Mouse (Mus musculus) hindbrain, postnatal 0 days (tissue): ENCODE results near the gene Pole2. TPM values are rescaled to one million over a fixed set of nuclear protein-coding genes. Genes with fewer than 3 reads are reported as not detected.

Experiments
- ATAC-seq: fragments of 200-750 bp; cut with Nextera tagmentation; 2 replicates; pipeline ENCODE4 v1.8.0; 2017; ENCODE audit warnings: mild to moderate bottlenecking, moderate TSS enrichment, moderate library complexity
- DNase-seq: peaks from one replicate; pipeline ENCODE4 v3.0.0-alpha.2; 2015; ENCODE audit warnings: low spot score
- H3K27ac ChIP-seq: fragments of 300-500 bp; sonication (generic); 2 replicates; pipeline ENCODE4 v1.5.1; 2014; ENCODE audit warnings: mild to moderate bottlenecking
- H3K27me3 ChIP-seq: fragments of 300-500 bp; sonication (generic); 2 replicates; pipeline ENCODE4 v1.6.1; 2014; ENCODE audit warnings: low read length, mixed read lengths; ENCODE audit not compliant: insufficient read depth
- H3K36me3 ChIP-seq: fragments of 300-500 bp; sonication (generic); 2 replicates; pipeline ENCODE4 v1.6.1; 2014; ENCODE audit warnings: low read length, mixed read lengths; ENCODE audit not compliant: insufficient read depth
- H3K4me1 ChIP-seq: fragments of 300-500 bp; sonication (generic); 2 replicates; pipeline ENCODE4 v1.6.1; 2014; ENCODE audit warnings: antibody characterized with exemption, low read length, mixed read lengths; ENCODE audit not compliant: insufficient read depth
- H3K4me2 ChIP-seq: fragments of 300-500 bp; sonication (generic); 2 replicates; pipeline ENCODE4 v1.6.1; 2014; ENCODE audit warnings: low read depth, mild to moderate bottlenecking, low read length, moderate library complexity, mixed read lengths
- H3K4me3 ChIP-seq: fragments of 300-500 bp; sonication (generic); 2 replicates; pipeline ENCODE4 v1.5.1; 2014; ENCODE audit warnings: low read length
- H3K9ac ChIP-seq: fragments of 300-500 bp; sonication (generic); replicated peaks from 2 replicates; pipeline ENCODE4 v1.6.1; 2014; ENCODE audit warnings: mild to moderate bottlenecking, low read length, moderate library complexity, mixed read lengths
- H3K9me3 ChIP-seq: fragments of 300-500 bp; sonication (generic); 2 replicates; pipeline ENCODE4 v1.6.1; 2016; ENCODE audit warnings: low read length, mixed read lengths
- CTCF ChIP-seq: IDR thresholded peaks from 2 replicates; pipeline ENCODE4 v1.5.1; 2016; ENCODE audit warnings: antibody characterized with exemption, control low read depth, low read depth
- WGBS: fragments of 180-500 bp; shearing (Covaris S2); extraction: QIAGEN DNeasy Blood & Tissue Kit; methylation state at CpG from one replicate; pipeline ENCODE4 v1.1.7; 2014; 5-methylcytosine and 5-hydroxymethylcytosine counted together
- polyA plus RNA-seq: library from polyadenylated mRNA; unstranded; fragments of >200 nt; fragmentation: Nextera tagmentation; extraction: Ambion mirVana; gene quantifications from 2 replicates; pipeline ENCODE4 v1.2.1, GENCODE M21; 2015
- total RNA-seq: library from RNA; depleted of rRNA; stranded (reverse); fragments of >200 nt; gene quantifications from 2 replicates; pipeline ENCODE4 v1.2.3, GENCODE M21; 2014

Gene Pole2
- total and polyA plus RNA-seq, 2 experiments from 2014 or later = 3.1 to 4.4 TPM

DNA sequence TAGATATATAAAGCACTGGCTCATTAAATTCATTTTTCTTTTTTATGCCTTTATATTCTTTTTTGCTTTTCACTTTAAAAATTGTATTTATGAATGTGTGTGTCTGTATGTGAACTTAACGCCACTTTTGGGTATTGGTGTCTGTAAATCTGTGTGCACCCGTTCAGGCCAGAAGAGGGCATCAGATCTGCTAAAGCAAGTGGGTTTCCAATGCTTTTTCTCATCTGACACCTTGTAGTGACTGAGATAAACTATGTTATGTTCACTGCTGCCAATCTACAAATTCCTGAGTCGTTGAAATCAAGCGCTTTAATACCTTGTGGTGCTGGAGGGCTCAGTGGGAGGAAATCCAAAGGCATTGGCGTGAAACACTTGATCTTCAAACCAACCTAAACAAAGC is 16.9 kb downstream of the Pole2 start:
- DNase-seq (peak; percentile 49), ATAC-seq (no peak)
- H3K4me3 ChIP-seq = no peak overlapping the region
- no peaks in the 10 kb centered on the region for H3K4me1 ChIP-seq
- TF ChIP-seq CTCF = peak; percentile 60
- H3K9ac ChIP-seq = no peak overlapping the region
- no peaks in the 10 kb centered on the region for H3K27me3 ChIP-seq
- H3K9me3 ChIP-seq = no peaks in the 10 kb centered on the region
- H3K36me3 ChIP-seq = 0 out of 2 replicates have a peak, but pooled peaks cover 3% of the 10 kb centered on the region
- no peak overlapping the region for H3K27ac ChIP-seq
- 79% methylated on average over 5 of the region's 5 CpGs for WGBS
- no peak overlapping the region for H3K4me2 ChIP-seq

DNA sequence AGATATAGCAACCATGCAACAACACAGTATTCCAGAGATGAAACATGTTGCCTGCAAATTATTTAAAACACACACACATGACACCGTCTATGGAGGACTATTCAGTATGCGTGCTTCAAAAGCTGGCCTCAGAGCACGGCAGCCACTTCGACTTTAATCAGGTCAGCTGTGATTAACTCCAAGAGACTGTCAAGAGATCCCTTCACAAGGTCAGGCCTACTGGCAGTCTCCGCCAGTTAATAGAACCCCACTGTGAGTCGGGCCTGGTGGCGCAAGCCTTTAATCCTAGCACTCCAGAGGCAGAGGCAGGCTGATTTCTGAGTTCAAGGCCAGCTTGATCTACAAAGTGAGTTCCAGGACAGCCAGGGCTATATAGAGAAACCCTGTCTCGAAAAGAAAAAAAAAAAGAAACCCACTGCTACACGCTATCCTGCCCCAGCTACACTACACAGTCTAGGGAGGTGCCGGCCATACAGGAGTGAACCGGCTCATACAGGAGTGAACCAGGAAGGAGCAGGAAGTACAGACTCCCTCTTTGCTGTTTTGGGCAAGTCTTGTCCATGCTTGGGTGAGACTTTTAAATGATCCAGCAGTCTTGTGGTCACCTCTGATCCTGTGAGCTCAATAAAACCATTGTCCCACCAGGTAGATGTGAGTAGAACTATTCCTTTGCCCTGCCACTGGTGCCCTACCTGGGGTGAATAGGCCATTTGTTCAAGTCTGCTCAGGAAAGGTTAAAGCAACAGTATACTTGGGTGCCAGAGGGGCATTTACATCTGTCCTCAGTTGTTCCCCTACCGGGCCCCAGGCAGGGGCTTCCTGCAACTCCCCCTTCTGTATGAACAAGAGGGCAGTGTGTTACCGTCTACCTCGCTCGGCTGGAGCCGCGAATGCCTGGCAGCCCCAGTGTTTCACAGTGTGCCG is 17.7 kb downstream of the Pole2 start:
- Histone ChIP-seq H3K4me3 (no peak overlapping the region), H3K36me3 (0 out of 2 replicates have a peak, but pooled peaks cover 3% of the 10 kb centered on the region), H3K9me3 (no peaks in the 10 kb centered on the region), H3K9ac (no peak overlapping the region), H3K4me1 (no peaks in the 10 kb centered on the region), H3K27me3 (no peaks in the 10 kb centered on the region), H3K4me2 (no peak overlapping the region), H3K27ac (no peak overlapping the region)
- no peak for TF ChIP-seq CTCF
- DNase-seq = no peak
- no peak for ATAC-seq
- 88% methylated on average over 18 of the region's 18 CpGs for WGBS

DNA sequence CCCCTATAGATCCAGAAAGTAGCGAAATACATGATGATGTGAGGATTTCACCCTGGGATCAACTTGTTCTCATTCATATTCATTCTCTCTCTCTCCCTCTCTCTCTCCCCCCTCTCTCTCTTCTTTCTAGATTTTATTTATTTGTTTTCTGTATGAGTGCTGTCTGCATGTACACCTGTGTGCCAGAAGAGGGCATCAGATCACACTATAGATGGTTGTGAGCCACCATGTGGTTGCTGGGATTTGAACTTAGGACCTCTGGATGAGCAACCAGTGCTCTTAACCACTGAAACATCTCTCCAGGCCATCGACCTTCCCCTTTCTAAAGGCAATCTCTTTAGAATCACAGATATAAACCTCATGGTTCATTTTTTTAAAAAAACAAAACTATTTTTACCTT is 19.5 kb downstream of the Pole2 start:
- Histone ChIP-seq H3K4me2 (no peak overlapping the region), H3K27ac (no peak overlapping the region), H3K36me3 (0 out of 2 replicates have a peak, but pooled peaks cover 3% of the 10 kb centered on the region), H3K9me3 (no peaks in the 10 kb centered on the region), H3K4me1 (no peaks in the 10 kb centered on the region), H3K4me3 (no peak overlapping the region), H3K9ac (no peak overlapping the region), H3K27me3 (no peaks in the 10 kb centered on the region)
- peak; percentile 31 for TF ChIP-seq CTCF
- DNase-seq (no peak), ATAC-seq (no peak)
- WGBS = 91% methylated on average over 2 of the region's 2 CpGs

DNA sequence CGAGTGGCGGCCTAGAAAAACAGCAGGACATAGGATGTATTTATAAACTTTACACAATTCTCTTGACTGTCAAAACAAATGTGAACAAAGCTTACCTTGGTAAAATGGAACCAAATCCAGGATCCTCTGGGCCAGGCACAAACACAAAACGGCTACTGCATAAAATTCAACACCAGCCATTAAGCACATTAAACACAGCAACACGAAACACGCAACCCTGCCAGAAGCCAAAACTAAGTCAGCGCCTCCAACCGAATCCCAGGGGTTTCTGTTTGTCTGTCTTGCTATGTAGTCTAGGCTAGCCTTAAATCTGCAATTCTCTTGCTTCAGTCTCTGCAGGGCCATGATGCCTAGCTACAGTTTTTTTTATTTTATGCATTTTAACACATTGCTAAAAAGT is 20.1 kb downstream of the Pole2 start:
- no peak overlapping the region for H3K4me2 ChIP-seq
- no peaks in the 10 kb centered on the region for H3K9me3 ChIP-seq
- H3K9ac ChIP-seq = no peak overlapping the region
- no peak overlapping the region for H3K4me3 ChIP-seq
- ATAC-seq (no peak), DNase-seq (no peak)
- TF ChIP-seq CTCF = no peak
- 92% methylated on average over 7 of the region's 7 CpGs for WGBS
- H3K36me3 ChIP-seq = 0 out of 2 replicates have a peak, but pooled peaks cover 3% of the 10 kb centered on the region
- no peaks in the 10 kb centered on the region for H3K4me1 ChIP-seq
- H3K27ac ChIP-seq = no peak overlapping the region
- H3K27me3 ChIP-seq = no peaks in the 10 kb centered on the region

DNA sequence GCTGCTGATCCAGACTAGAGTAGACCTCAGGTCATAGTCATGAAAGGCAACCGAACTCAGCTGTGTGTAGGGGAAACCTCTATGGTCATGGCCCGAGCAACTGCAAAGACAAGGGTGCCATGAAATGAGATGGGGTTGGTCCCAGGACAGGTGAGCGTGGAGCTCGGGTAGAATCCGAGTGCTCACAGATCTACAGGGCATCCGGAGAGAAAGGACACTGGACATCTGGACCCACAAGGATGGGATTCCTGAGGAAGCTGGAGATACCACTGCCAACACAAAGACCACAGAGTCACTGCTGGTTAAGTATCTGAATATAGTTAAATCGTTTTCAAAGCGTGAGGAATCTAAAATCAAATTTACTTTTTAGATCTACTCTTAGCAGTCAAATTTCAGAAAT is 20.6 kb downstream of the Pole2 start:
- WGBS = 94% methylated on average over 8 of the region's 8 CpGs
- no peaks in the 10 kb centered on the region for H3K9me3 ChIP-seq
- H3K27me3 ChIP-seq = no peaks in the 10 kb centered on the region
- ATAC-seq (no peak), DNase-seq (no peak)
- TF ChIP-seq CTCF = no peak
- H3K4me3 ChIP-seq = no peak overlapping the region
- 0 out of 2 replicates have a peak, but pooled peaks cover 3% of the 10 kb centered on the region for H3K36me3 ChIP-seq
- no peak overlapping the region for H3K27ac ChIP-seq
- H3K4me1 ChIP-seq = no peaks in the 10 kb centered on the region
- no peak overlapping the region for H3K9ac ChIP-seq
- H3K4me2 ChIP-seq = no peak overlapping the region

DNA sequence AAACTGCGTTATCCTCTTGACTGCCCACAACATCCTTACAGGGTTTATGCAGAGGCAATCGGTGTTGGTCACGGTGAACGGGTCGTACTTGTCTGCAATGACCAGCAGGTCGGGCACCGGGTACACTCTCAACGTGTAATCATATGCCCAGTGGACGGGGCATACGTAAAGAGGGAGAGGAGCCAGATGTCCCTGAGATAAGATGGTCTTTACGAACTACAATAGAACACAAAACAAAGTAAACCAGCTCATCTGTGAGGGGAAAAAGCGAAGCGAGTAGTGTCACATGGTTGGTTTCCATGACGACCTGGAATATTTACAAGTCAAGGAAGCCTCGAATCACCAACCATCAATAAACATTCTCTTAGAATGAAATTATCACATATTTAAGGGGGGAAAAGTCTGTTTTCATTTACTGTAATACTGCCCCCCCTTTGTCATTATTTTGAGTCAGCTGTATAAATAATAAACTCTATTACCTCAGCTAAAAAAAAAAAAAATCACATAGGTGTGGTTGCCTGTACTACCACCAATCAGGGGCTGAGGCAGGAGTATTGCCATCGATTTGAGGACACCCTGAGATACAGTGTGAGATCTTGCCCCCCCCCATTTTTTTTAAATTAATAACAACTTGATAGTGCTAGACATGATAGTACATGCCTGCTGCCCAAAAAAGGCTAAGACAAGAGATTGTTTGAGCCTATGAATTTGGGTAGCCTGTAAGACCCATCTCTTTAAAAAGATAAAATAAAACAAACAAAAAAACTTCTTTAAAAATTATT is 23.8 kb downstream of the Pole2 start, which contains the start of gene Gm49384:
Gene Gm49384 (minus strand): TSS at position 216 of the 782 bp plus-strand sequence.
- no peak for TF ChIP-seq CTCF
- Histone ChIP-seq H3K9ac (no peak within 1 kb of the TSS), H3K4me2 (0 out of 2 replicates have a peak within 1 kb of the TSS, but pooled peaks have one; percentile 18), H3K36me3 (0 out of 2 replicates have a peak, but pooled peaks cover 3% of the 10 kb centered on the region), H3K27ac (no peak within 1 kb of the TSS), H3K9me3 (no peaks in the 10 kb centered on the region), H3K27me3 (no peaks in the 10 kb centered on the region), H3K4me1 (0 out of 2 replicates have a peak, but pooled peaks cover under 1% of the 10 kb centered on the region), H3K4me3 (no peak within 1 kb of the TSS)
- peak; percentile 52 for DNase-seq
- 59% methylated on average over 16 of the region's 16 CpGs for WGBS
- ATAC-seq = peak; percentile 33; the same call in 1 of the 2 replicates
